Mouse (Mus musculus) CH12.LX (cell line): ENCODE measurements at regions not wholly inside any gene's neighbourhood (a gene's known extent, or its start where the extent isn't known, plus 50 kb on each side); places are given as distances from the start of the nearest gene placed in this dataset.

Experiments
- DNase-seq: peaks from one replicate; pipeline ENCODE4 v3.0.0-alpha.2; 2013; ENCODE audit errors: extremely low read depth
- H3K27ac ChIP-seq: 2 replicates; pipeline ENCODE4 v1.5.1; 2012; ENCODE audit warnings: low read depth, mild to moderate bottlenecking, control low read depth, moderate library complexity; ENCODE audit not compliant: insufficient read depth
- H3K27me3 ChIP-seq: replicated peaks from 2 replicates; pipeline ENCODE3; 2012; ENCODE audit warnings: inconsistent platforms
- H3K36me3 ChIP-seq, 2 experiments: replicated peaks in 1 of 2; 2 replicates each; pipeline versions ENCODE3 to v1.6.1; 2012; ENCODE audit warnings: inconsistent platforms in 1 of 2, low read length in 1 of 2, mild to moderate bottlenecking in 1 of 2, mixed read lengths in 1 of 2, moderate library complexity in 1 of 2; ENCODE audit not compliant: control insufficient read depth in 1 of 2, insufficient read depth in 1 of 2
- H3K4me1 ChIP-seq, 2 experiments: 2 replicates each; pipeline ENCODE4 v1.6.1; 2012; ENCODE audit warnings: inconsistent platforms in 1 of 2, moderate library complexity in 1 of 2; ENCODE audit not compliant: insufficient read depth in 2 of 2, control insufficient read depth in 1 of 2
- H3K4me2 ChIP-seq: 2 replicates; pipeline ENCODE4 v1.6.1; 2012; ENCODE audit warnings: low read depth, mild to moderate bottlenecking, control low read depth; ENCODE audit not compliant: poor library complexity, insufficient read depth, severe bottlenecking
- H3K4me3 ChIP-seq, 3 experiments: fragments of 150-350 bp in 1 of 3; sonication (generic) in 1 of 3; replicated peaks in 1 of 3; 2 replicates each; pipeline versions ENCODE3 to v1.5.1; 2011 to 2012; ENCODE audit warnings: low read depth in 2 of 3, low read length in 2 of 3, mild to moderate bottlenecking in 2 of 3, moderate library complexity in 2 of 3, control low read depth in 1 of 3, improper control_type of control experiment in 1 of 3, inconsistent platforms in 1 of 3, mixed read lengths in 1 of 3; ENCODE audit not compliant: poor library complexity in 1 of 3
- H3K79me2 ChIP-seq: replicated peaks from 2 replicates; pipeline ENCODE4 v1.6.1; 2012; ENCODE audit warnings: mild to moderate bottlenecking, moderate library complexity; ENCODE audit not compliant: control insufficient read depth, poor library complexity, insufficient read depth, severe bottlenecking; ENCODE audit errors: extremely low read depth
- H3K9ac ChIP-seq: 2 replicates; pipeline ENCODE4 v1.6.1; 2012; ENCODE audit warnings: low read depth, mild to moderate bottlenecking, control low read depth, moderate library complexity; ENCODE audit not compliant: insufficient read depth
- H3K9me3 ChIP-seq: replicated peaks from 2 replicates; pipeline ENCODE3; 2012; ENCODE audit warnings: low read length, inconsistent platforms, mixed read lengths
- CHD1 ChIP-seq: IDR thresholded peaks from 2 replicates; pipeline ENCODE4 v1.6.1; 2012; ENCODE audit warnings: low read depth, low read length, improper control_type of control experiment, inconsistent platforms
- CTCF ChIP-seq, 2 experiments: IDR thresholded peaks in 1 of 2; conservative IDR thresholded peaks in 1 of 2; 2 replicates each; pipeline ENCODE4 v1.5.1; 2011 to 2012; ENCODE audit warnings: low read depth in 2 of 2, low read length in 2 of 2, improper control_type of control experiment in 1 of 2, inconsistent platforms in 1 of 2, mild to moderate bottlenecking in 1 of 2, moderate library complexity in 1 of 2
- E2F4 ChIP-seq: IDR thresholded peaks from 2 replicates; pipeline ENCODE4 v1.6.1; 2011; ENCODE audit warnings: low read depth, low read length, improper control_type of control experiment; ENCODE audit not compliant: insufficient replicate concordance
- EP300 ChIP-seq: IDR thresholded peaks from 2 replicates; pipeline ENCODE4 v1.6.1; 2011; ENCODE audit warnings: low read length, improper control_type of control experiment
- ETS1 ChIP-seq: conservative IDR thresholded peaks from 2 replicates; pipeline ENCODE4 v1.6.1; 2012; ENCODE audit warnings: low read depth, mild to moderate bottlenecking, inconsistent platforms, low read length, improper control_type of control experiment, moderate library complexity
- GABPA ChIP-seq: IDR thresholded peaks from 2 replicates; pipeline ENCODE4 v1.6.1; 2012; ENCODE audit warnings: low read depth, low read length, improper control_type of control experiment, inconsistent platforms; ENCODE audit not compliant: insufficient replicate concordance
- IRF4 ChIP-seq: IDR thresholded peaks from 2 replicates; pipeline ENCODE4 v1.6.1; 2014; ENCODE audit warnings: low read depth, mild to moderate bottlenecking, inconsistent platforms, low read length, improper control_type of control experiment
- JUN ChIP-seq: IDR thresholded peaks from 2 replicates; pipeline ENCODE4 v1.6.1; 2011; ENCODE audit warnings: low read depth, mild to moderate bottlenecking, low read length, improper control_type of control experiment, moderate library complexity; ENCODE audit not compliant: insufficient read depth
- JUND ChIP-seq: conservative IDR thresholded peaks from 2 replicates; pipeline ENCODE4 v1.6.1; 2011; ENCODE audit warnings: low read depth, low read length, improper control_type of control experiment
- MAFK ChIP-seq: IDR thresholded peaks from 2 replicates; pipeline ENCODE4 v1.6.1; 2011; ENCODE audit warnings: low read length, improper control_type of control experiment; ENCODE audit not compliant: insufficient replicate concordance
- MAZ ChIP-seq: IDR thresholded peaks from 2 replicates; pipeline ENCODE4 v1.6.1; 2012; ENCODE audit warnings: low read depth, mild to moderate bottlenecking, inconsistent platforms, low read length, improper control_type of control experiment, moderate library complexity
- MEF2A ChIP-seq: IDR thresholded peaks from 2 replicates; pipeline ENCODE4 v1.6.1; 2014; ENCODE audit warnings: low read depth, mild to moderate bottlenecking, inconsistent platforms, low read length, improper control_type of control experiment, borderline replicate concordance
- MYC ChIP-seq: IDR thresholded peaks from 2 replicates; pipeline ENCODE4 v1.6.1; 2011; ENCODE audit warnings: low read depth, mild to moderate bottlenecking, improper control_type of control experiment, low read length
- NELFE ChIP-seq: IDR thresholded peaks from 2 replicates; pipeline ENCODE4 v1.6.1; 2011; ENCODE audit warnings: low read depth, low read length, improper control_type of control experiment
- NRF1 ChIP-seq: IDR thresholded peaks from 2 replicates; pipeline ENCODE4 v1.6.1; 2014; ENCODE audit warnings: low read depth, mild to moderate bottlenecking, inconsistent platforms, low read length, improper control_type of control experiment, moderate library complexity
- RCOR1 ChIP-seq: conservative IDR thresholded peaks from 2 replicates; pipeline ENCODE4 v1.6.1; 2012; ENCODE audit warnings: low read depth, mild to moderate bottlenecking, inconsistent platforms, low read length, improper control_type of control experiment
- TBP ChIP-seq: conservative IDR thresholded peaks from 2 replicates; pipeline ENCODE4 v1.6.1; 2011; ENCODE audit warnings: low read depth, low read length, improper control_type of control experiment
- TCF12 ChIP-seq: IDR thresholded peaks from 2 replicates; pipeline ENCODE4 v1.6.1; 2014; ENCODE audit warnings: low read depth, mild to moderate bottlenecking, inconsistent platforms, low read length, improper control_type of control experiment
- UBTF ChIP-seq: IDR thresholded peaks from 2 replicates; pipeline ENCODE4 v1.6.1; 2012; ENCODE audit warnings: low read depth, mild to moderate bottlenecking, inconsistent platforms, low read length, improper control_type of control experiment, moderate library complexity
- USF1 ChIP-seq: IDR thresholded peaks from 2 replicates; pipeline ENCODE4 v1.6.1; 2014; ENCODE audit warnings: low read depth, mild to moderate bottlenecking, inconsistent platforms, low read length, improper control_type of control experiment
- USF2 ChIP-seq: conservative IDR thresholded peaks from 2 replicates; pipeline ENCODE4 v1.6.1; 2011; ENCODE audit warnings: low read depth, low read length, improper control_type of control experiment
- ZC3H11A ChIP-seq: IDR thresholded peaks from 2 replicates; pipeline ENCODE4 v1.6.1; 2012; ENCODE audit warnings: low read depth, mild to moderate bottlenecking, inconsistent platforms, low read length, improper control_type of control experiment
- ZKSCAN1 ChIP-seq: IDR thresholded peaks from 2 replicates; pipeline ENCODE4 v1.6.1; 2012; ENCODE audit warnings: low read depth, inconsistent platforms, low read length, improper control_type of control experiment, borderline replicate concordance
- ZMIZ1 ChIP-seq: IDR thresholded peaks from 2 replicates; pipeline ENCODE4 v1.6.1; 2012; ENCODE audit warnings: low read depth, mild to moderate bottlenecking, inconsistent platforms, low read length, improper control_type of control experiment
- ZNF384 ChIP-seq: IDR thresholded peaks from 2 replicates; pipeline ENCODE4 v1.6.1; 2012; ENCODE audit warnings: low read depth, low read length, improper control_type of control experiment, inconsistent platforms
- dilution Hi-C: fragments of 300-500 bp; cut with MboI; formaldehyde crosslinking; loops from 2 replicates; pipeline ENCODE4 v1.14.3; 2020; ENCODE audit warnings: low sequenced_read_pairs; ENCODE audit not compliant: extremely low pct_unique_long_range_greater_than_20kb, extremely low pct_ligation_motif_present
- in situ Hi-C: fragments of 300-500 bp; cut with MboI; formaldehyde crosslinking; loops from 3 replicates; pipeline ENCODE4 v1.14.3; 2019; ENCODE audit warnings: low sequenced_read_pairs, low pct_ligation_motif_present, low pct_unique_long_range_greater_than_20kb, mixed read lengths

DNA sequence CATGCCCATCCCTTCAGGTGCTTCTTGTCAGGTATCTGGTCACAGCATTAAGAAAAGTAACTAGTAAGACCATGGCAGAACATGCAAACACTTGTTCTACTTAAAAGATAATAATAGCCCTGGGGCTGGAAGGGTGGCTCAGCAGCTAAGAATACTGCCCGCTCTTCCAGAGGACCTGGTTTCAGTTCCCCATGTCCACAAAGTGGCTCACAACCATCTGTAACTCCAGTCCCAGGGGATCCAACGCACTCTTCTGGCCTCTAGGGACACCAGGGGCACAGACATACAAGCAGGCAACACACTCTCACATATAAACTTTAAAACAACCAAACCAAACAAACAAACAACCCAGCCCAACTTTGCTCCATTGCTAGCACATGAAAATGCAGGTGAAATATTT, 55.2 kb upstream of the Ppp2r5a start (continued):
- TF ChIP-seq USF1 (no peak), JUND (no peak), TBP (0 out of 2 replicates have a peak, but pooled peaks have one; percentile 17), ETS1 (peak; percentile 90), MAZ (no peak), E2F4 (no peak), ZMIZ1 (no peak), ZKSCAN1 (no peak), UBTF (no peak), MEF2A (peak; percentile 97), EP300 (peak; percentile 97), NRF1 (no peak), RCOR1 (peak; percentile 57; the same call in 1 of the 2 replicates), MAFK (peak; percentile 37; the same call in 1 of the 2 replicates), JUN (no peak)
- TF ChIP-seq, all 38 proteins: peak for 11

DNA sequence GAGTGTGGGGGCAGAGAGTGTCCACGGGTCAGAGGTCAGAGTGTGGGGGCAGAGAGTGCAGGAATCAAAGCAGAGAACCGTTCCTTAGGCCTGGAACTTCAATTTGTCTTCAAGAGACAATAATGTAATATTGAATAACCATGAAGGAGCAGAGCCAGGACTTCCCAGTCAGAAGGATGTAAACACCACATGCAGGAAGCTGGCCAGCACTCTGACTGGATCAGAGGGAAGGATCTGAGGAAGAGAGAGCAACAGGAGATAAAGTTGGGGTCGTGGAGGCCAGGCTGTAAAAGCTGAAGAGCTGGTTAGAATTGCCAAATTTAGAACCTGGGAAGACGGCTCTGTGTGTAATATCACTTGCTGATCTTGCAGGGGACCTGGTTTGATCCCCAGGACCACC, 54.0 kb upstream of the Ppp2r5a start:
- no peak overlapping the region for H3K9ac ChIP-seq
- no peaks in the 10 kb centered on the region for H3K9me3 ChIP-seq
- H3K79me2 ChIP-seq: no peaks in the 10 kb centered on the region
- H3K36me3 ChIP-seq: no peaks in the 10 kb centered on the region
- TF ChIP-seq MEF2A (no peak), GABPA (no peak), EP300 (no peak), NELFE (no peak)
- TF ChIP-seq, all 38 proteins: peak for 0
- in situ Hi-C loops (no loop called here), dilution Hi-C loops (no loop called here)
- Histone ChIP-seq H3K27me3 (no peaks in the 10 kb centered on the region), H3K27ac (no peak overlapping the region), H3K4me1 (peaks cover 15 to 33% of the 10 kb centered on the region in 2 experiments), H3K4me2 (no peak overlapping the region), H3K4me3 (no peak overlapping the region)
- DNase-seq: no peak

DNA sequence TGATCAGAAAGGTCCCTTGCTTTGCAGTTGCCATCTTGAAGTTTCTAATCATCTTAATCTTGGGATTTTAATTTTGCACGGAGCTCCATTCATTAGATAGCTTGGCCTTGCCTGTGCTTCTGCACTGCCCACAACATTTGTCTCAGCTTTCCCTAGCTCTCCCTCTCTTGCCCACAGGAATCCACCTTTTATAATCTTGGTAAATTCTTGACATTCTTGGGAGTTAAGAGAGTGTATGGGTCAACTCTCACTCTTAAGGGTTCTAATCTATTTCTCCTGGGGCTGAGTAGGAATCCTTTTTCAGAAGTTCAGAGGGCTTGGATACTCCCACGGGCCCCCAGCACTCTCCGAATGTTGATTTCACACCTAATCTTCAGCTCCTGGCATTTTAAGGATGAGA, 51.5 kb upstream of the Ppp2r5a start:
- Histone ChIP-seq H3K4me3 (no peak overlapping the region), H3K27me3 (no peaks in the 10 kb centered on the region), H3K4me1 (peaks cover 11 to 27% of the 10 kb centered on the region in 2 experiments), H3K36me3 (no peaks in the 10 kb centered on the region), H3K9me3 (no peaks in the 10 kb centered on the region), H3K4me2 (no peak overlapping the region), H3K27ac (no peak overlapping the region), H3K9ac (no peak overlapping the region), H3K79me2 (no peaks in the 10 kb centered on the region)
- DNase-seq: no peak
- dilution Hi-C loops: no loop called here
- in situ Hi-C loops: no loop called here
- TF ChIP-seq IRF4 (no peak), USF2 (no peak), MYC (no peak), USF1 (no peak), ZC3H11A (no peak), NELFE (no peak), CHD1 (no peak), TCF12 (no peak), ZNF384 (no peak), CTCF (conservative IDR thresholded peaks at IDR 0.05 in 1 of 2, IDR thresholded peaks at IDR 0.05 in 1 of 2; ENCODE audit: low read depth in 2 of 2, low read length in 2 of 2) (no peak), GABPA (no peak), RCOR1 (no peak), ZKSCAN1 (no peak), MAFK (no peak), ZMIZ1 (no peak)
